29 mouse cellular contexts compared by ENCODE assay signal in the genomic region with DNA sequence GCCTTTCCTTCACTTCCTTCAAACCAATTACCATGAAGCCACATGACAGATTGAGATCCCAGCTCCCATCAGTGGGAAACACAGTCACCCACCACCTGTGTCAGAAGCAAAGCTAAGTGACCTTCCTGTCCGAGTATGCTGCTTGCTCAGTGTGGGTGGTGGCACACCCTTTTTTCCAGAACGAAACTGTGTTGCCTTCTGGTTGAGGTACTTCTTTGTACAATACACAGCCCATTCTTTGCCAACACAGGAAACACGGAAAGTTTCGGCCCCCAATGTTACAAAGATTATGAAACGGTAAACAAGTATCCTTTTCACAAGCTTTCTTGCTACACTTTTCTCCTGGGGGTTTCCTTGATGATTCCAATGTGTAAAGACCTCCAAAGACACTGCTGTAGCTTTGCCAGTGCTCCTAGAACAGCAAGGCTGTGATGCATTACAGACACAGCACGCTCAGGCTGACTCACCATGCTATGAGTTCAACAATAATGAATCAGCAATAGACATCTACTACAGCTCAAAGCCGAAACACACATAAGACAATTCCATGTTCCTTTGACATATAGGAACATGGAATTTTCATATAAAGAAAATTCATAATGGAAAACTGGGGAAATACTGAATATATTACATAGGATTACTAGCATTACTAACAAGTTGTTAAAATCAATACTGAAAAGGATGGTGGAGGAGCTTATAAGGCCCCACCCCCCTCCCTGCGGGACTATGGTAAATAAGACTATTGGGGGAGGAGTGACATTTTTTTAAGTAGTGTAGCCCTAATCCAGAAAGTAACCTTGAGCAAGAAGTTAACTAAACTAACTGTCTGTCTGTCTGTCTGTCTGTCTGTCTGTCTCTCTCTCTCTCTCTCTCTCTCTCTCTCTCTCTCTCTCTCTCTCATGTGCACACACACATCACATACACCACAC. TPM values are rescaled to one million over a fixed set of nuclear protein-coding genes. Genes with fewer than 3 reads are reported as not detected.
DNase-seq lines count a peak whose midpoint lies in the region; ATAC-seq lines count a peak whose summit lies in the region.
"Had no signal": no experiment of that assay in that cellular context is flagged by ENCODE, and none has a peak within 500 bp of the region (broad histone marks: within the 10 kb centered on the region; RNA-seq: fewer than 3 reads in every experiment).

No protein-coding gene starts in this region.

- H3K27me3 ChIP-seq in liver, embryonic 12.5 days (replicated peaks): peaks cover 17% of the 10 kb centered on the region
- no peaks in the 10 kb centered on the region for H3K27me3 ChIP-seq in liver, embryonic 11.5 days (replicated peaks; ENCODE audit: control insufficient read depth, insufficient read depth, low read length)
- peaks cover 29% of the 10 kb centered on the region for H3K27me3 ChIP-seq in liver, embryonic 15.5 days
- H3K27me3 ChIP-seq: embryonic facial prominence, embryonic 12.5 days; embryonic facial prominence, embryonic 15.5 days; heart, embryonic 13.5 days had no signal

- H3K4me1 ChIP-seq in liver, embryonic 12.5 days: peaks cover 12% of the 10 kb centered on the region
- H3K4me1 ChIP-seq in liver, embryonic 11.5 days (replicated peaks; ENCODE audit: control insufficient read depth, insufficient read depth, low read length): peaks cover 3% of the 10 kb centered on the region; the same call in 1 of the 2 replicates
- peaks cover 6% of the 10 kb centered on the region for H3K4me1 ChIP-seq in liver, embryonic 15.5 days (replicated peaks)
- H3K4me1 ChIP-seq: embryonic facial prominence, embryonic 12.5 days; embryonic facial prominence, embryonic 15.5 days had no signal

- peak; percentile 80 for ATAC-seq in liver, embryonic 12.5 days
- no peak for ATAC-seq in liver, embryonic 11.5 days (replicated peaks; ENCODE audit: low FRiP score)
- ATAC-seq in liver, embryonic 15.5 days (ENCODE audit: insufficient read depth): peak; percentile 70
- ATAC-seq: CD4-positive, CD25-positive, alpha-beta regulatory T cell, adult 4 months; forebrain, embryonic 14.5 days; forebrain, postnatal 0 days; hindbrain, postnatal 0 days; inflammation-experienced regulatory T-cells, adult 6 months; Patski had no signal

- no peak overlapping the region for H3K9ac ChIP-seq in liver, embryonic 12.5 days
- no peak overlapping the region for H3K9ac ChIP-seq in liver, embryonic 11.5 days (ENCODE audit: low read depth, low read length)
- H3K9ac ChIP-seq in liver, embryonic 15.5 days: no peak overlapping the region
- H3K9ac ChIP-seq: embryonic facial prominence, embryonic 12.5 days; embryonic facial prominence, embryonic 15.5 days; forebrain, postnatal 0 days; heart, embryonic 13.5 days; hindbrain, embryonic 14.5 days had no signal

- no peak for DNase-seq in liver, embryonic 11.5 days (ENCODE audit: low spot score)
- DNase-seq in 3T3-L1 (ENCODE audit: low read depth, low spot score) (peak; percentile 10), NIH3T3 (ENCODE audit: low read depth) (peak; percentile 17)
- DNase-seq in kidney, adult 9 months: no peak
- no peak for DNase-seq in embryo, embryonic 10 days (ENCODE audit: low spot score)
- DNase-seq in T-cell, adult 2 months (ENCODE audit: low spot score): no peak
- DNase-seq: adrenal gland, adult 2 months; adrenal gland, postnatal 14 days; cerebellum, adult 11-12 months; cerebellum, adult 8-10 months; cerebellum, postnatal 14 days; forebrain, postnatal 0 days; gastrocnemius, adult 2 months; gastrocnemius, postnatal 14 days; heart, adult 18-20 months; heart, postnatal 14 days; heart, postnatal 4 days had no signal

- no peaks in the 10 kb centered on the region for H3K9me3 ChIP-seq in liver, embryonic 12.5 days (replicated peaks)
- H3K9me3 ChIP-seq in liver, embryonic 11.5 days (ENCODE audit: control insufficient read depth, low read length): no peaks in the 10 kb centered on the region
- H3K9me3 ChIP-seq in liver, embryonic 15.5 days (replicated peaks): no peaks in the 10 kb centered on the region; the same call in 1 of the 2 replicates

- 72% methylated on average over 8 of the region's 8 CpGs for WGBS in liver, embryonic 12.5 days (ENCODE audit: insufficient replicate concordance)
- WGBS in liver, embryonic 11.5 days: 81% methylated on average over 8 of the region's 8 CpGs
- 67% methylated on average over 8 of the region's 8 CpGs for WGBS in liver, embryonic 15.5 days (ENCODE audit: insufficient replicate concordance)

- no peak overlapping the region for H3K4me3 ChIP-seq in liver, embryonic 12.5 days
- H3K4me3 ChIP-seq in liver, embryonic 11.5 days (ENCODE audit: low read depth, low read length): no peak overlapping the region
- H3K4me3 ChIP-seq in liver, embryonic 15.5 days (replicated peaks): no peak overlapping the region
- H3K4me3 ChIP-seq: embryonic facial prominence, embryonic 12.5 days; embryonic facial prominence, embryonic 15.5 days; gastrocnemius, adult 2 months; heart, embryonic 13.5 days had no signal

- peaks cover 8% of the 10 kb centered on the region for H3K36me3 ChIP-seq in liver, embryonic 12.5 days
- no peaks in the 10 kb centered on the region for H3K36me3 ChIP-seq in liver, embryonic 11.5 days (ENCODE audit: control insufficient read depth, insufficient read depth, low read length)
- no peaks in the 10 kb centered on the region; the same call in 1 of the 2 replicates for H3K36me3 ChIP-seq in liver, embryonic 15.5 days (replicated peaks)
- H3K36me3 ChIP-seq: embryonic facial prominence, embryonic 12.5 days; embryonic facial prominence, embryonic 15.5 days; heart, embryonic 13.5 days had no signal

- H3K4me2 ChIP-seq in liver, embryonic 12.5 days: no peak overlapping the region
- H3K4me2 ChIP-seq in liver, embryonic 11.5 days: no peak overlapping the region
- H3K4me2 ChIP-seq in liver, embryonic 15.5 days: no peak overlapping the region
- H3K4me2 ChIP-seq: embryonic facial prominence, embryonic 12.5 days; embryonic facial prominence, embryonic 15.5 days; heart, embryonic 13.5 days; hindbrain, embryonic 14.5 days had no signal

- H3K27ac ChIP-seq in liver, embryonic 12.5 days: peak overlapping the region; percentile 45
- no peak overlapping the region for H3K27ac ChIP-seq in liver, embryonic 11.5 days (ENCODE audit: low read depth, low read length)
- H3K27ac ChIP-seq in liver, embryonic 15.5 days (replicated peaks): no peak overlapping the region
- H3K27ac ChIP-seq: embryonic facial prominence, embryonic 12.5 days; embryonic facial prominence, embryonic 15.5 days; gastrocnemius, adult 2 months; heart, embryonic 13.5 days; hindbrain, embryonic 14.5 days; hindbrain, postnatal 0 days had no signal

RNA-seq across cellular contexts. Expression of gene Reln, which starts 15.8 kb away (rescaled TPM):
- polyA plus RNA-seq in liver, embryonic 12.5 days (2016; fragmentation: Nextera tagmentation; extraction: Ambion mirVana): 33.4 and 36.7 TPM in 2 replicates
- 56.2 and 61.7 TPM in 2 replicates for polyA plus RNA-seq in liver, embryonic 11.5 days (2014; fragmentation: Nextera tagmentation; extraction: Ambion mirVana)
- 18.7 and 26.2 TPM in 2 replicates for polyA plus RNA-seq in liver, embryonic 15.5 days (2015; fragmentation: Nextera tagmentation; extraction: Ambion mirVana)
- polyA plus RNA-seq: C2C12, Patski had no signal

Comparison
In these comparisons a context has a peak if more than half of its experiments do, and no peak if none do; other contexts are left out.
1. DNase-seq: peak in 3T3-L1 (single experiment) and NIH3T3 (single experiment); none in liver, embryonic 11.5 days (single experiment), kidney, adult 9 months (single experiment), embryo, embryonic 10 days (single experiment) and T-cell, adult 2 months (single experiment).